Mouse (Mus musculus): ENCODE data around the gene Tcf20.

GRCm38 (mm10) chr15:83007346-83007920 is 19.8 kb upstream of the Tcf20 start:
- TF ChIP-seq CTCF (IDR thresholded peaks at IDR 0.05; ENCODE audit: low read depth, low read length) (no peak), POLR2A (IDR thresholded peaks at IDR 0.05; ENCODE audit: insufficient read depth, low read length) (no peak)

Measured in ES-Bruce4 (cell line).